Mouse (Mus musculus) heart, postnatal 36 days (tissue): ENCODE data around the gene Gm16223. TPM values are rescaled to one million over a fixed set of nuclear protein-coding genes. Genes with fewer than 3 reads are reported as not detected.

Experiments used
- DNase-seq, 2 experiments: peaks; one replicate each; pipeline ENCODE4 v3.0.0; 2021 to 2022
- intact Hi-C: fragments of 180-260 bp; cut with DNase I; formaldehyde crosslinking; loops from one replicate; pipeline ENCODE4 v1.15.1; 2025
- total RNA-seq, 2 experiments: library from RNA; stranded (reverse); gene quantifications; 2 replicates each; pipeline ENCODE4 v1.2.3; 2021

Gm16223 gene
- not detected for total RNA-seq

- no peak for DNase-seq
- intact Hi-C loops: no loop called here
Measured at GRCm38 (mm10) chr5:42067476-42068187, at the start of gene Gm16223. Gm16223 (plus strand) TSS chr5:42067960.

GRCm38 (mm10) chr5:42022029-42022428 lies 45.7 kb upstream of the Gm16223 start:
- DNase-seq: no peak
- intact Hi-C loops: no loop called here

- no peak for DNase-seq
- intact Hi-C loops: no loop called here
Measured at GRCm38 (mm10) chr5:42023521-42023920, 44.2 kb upstream of the Gm16223 start.

GRCm38 (mm10) chr5:42036388-42037082 lies 31.2 kb upstream of the Gm16223 start:
- intact Hi-C loops: no loop called here
- DNase-seq: no peak

- intact Hi-C loops: no loop called here
Measured at GRCm38 (mm10) chr5:42054636-42055035, 13.1 kb upstream of the Gm16223 start.

GRCm38 (mm10) chr5:42055151-42055550 lies 12.6 kb upstream of the Gm16223 start:
- no peak for DNase-seq
- intact Hi-C loops: no loop called here

More at GRCm38 (mm10) chr5:42054636-42055035, 13.1 kb upstream of the Gm16223 start:
- DNase-seq: no peak

- intact Hi-C loops: no loop called here
- DNase-seq: no peak
Measured at GRCm38 (mm10) chr5:42065090-42065489, 2.7 kb upstream of the Gm16223 start.

- no peak for DNase-seq
- intact Hi-C loops: no loop called here
Measured at GRCm38 (mm10) chr5:42067075-42067474, 685 bp upstream of the Gm16223 start.

GRCm38 (mm10) chr5:42068188-42068579 lies 424 bp downstream of the Gm16223 start:
- no peak for DNase-seq
- intact Hi-C loops: no loop called here

- DNase-seq: no peak
- intact Hi-C loops: no loop called here
Measured at GRCm38 (mm10) chr5:42116586-42117346, 49.0 kb downstream of the Gm16223 start.

- intact Hi-C loops: no loop called here
- DNase-seq: no peak
Measured at GRCm38 (mm10) chr5:42125562-42125961, 57.8 kb downstream of the Gm16223 start.

- intact Hi-C loops: no loop called here
- DNase-seq: no peak
Measured at GRCm38 (mm10) chr5:42155626-42156025, 87.9 kb downstream of the Gm16223 start.

- intact Hi-C loops: no loop called here
- no peak for DNase-seq
Measured at GRCm38 (mm10) chr5:42164731-42165130, 97.0 kb downstream of the Gm16223 start.

GRCm38 (mm10) chr5:42166311-42166710 lies 98.6 kb downstream of the Gm16223 start:
- intact Hi-C loops: no loop called here
- DNase-seq: no peak

- DNase-seq: no peak
- intact Hi-C loops: no loop called here
Measured at GRCm38 (mm10) chr5:42168071-42168470, 100.3 kb downstream of the Gm16223 start.

- intact Hi-C loops: no loop called here
Measured at GRCm38 (mm10) chr5:42168785-42169184, 101.0 kb downstream of the Gm16223 start.

GRCm38 (mm10) chr5:42174109-42174508 lies 106.3 kb downstream of the Gm16223 start:
- no peak for DNase-seq
- intact Hi-C loops: no loop called here

More at GRCm38 (mm10) chr5:42168785-42169184, 101.0 kb downstream of the Gm16223 start:
- no peak for DNase-seq

GRCm38 (mm10) chr5:42175424-42175823 lies 107.7 kb downstream of the Gm16223 start:
- intact Hi-C loops: no loop called here
- DNase-seq: no peak

- DNase-seq: no peak
- intact Hi-C loops: no loop called here
Measured at GRCm38 (mm10) chr5:42198493-42198892, 130.7 kb downstream of the Gm16223 start.

GRCm38 (mm10) chr5:42207456-42208122 lies 139.8 kb downstream of the Gm16223 start:
- DNase-seq: no peak
- intact Hi-C loops: no loop called here
